Mouse (Mus musculus) C2C12 (cell line): ENCODE measurements around the gene Zc3hav1.

ENCODE experiments used
- CTCF ChIP-seq: IDR thresholded peaks from one replicate; pipeline ENCODE4 v1.5.1; 2011; ENCODE audit not compliant: control insufficient read depth, insufficient read depth, insufficient read length
- MAX ChIP-seq: IDR thresholded peaks from one replicate; pipeline ENCODE4 v1.6.1; 2011; ENCODE audit warnings: mild to moderate bottlenecking, control low read depth
- MYOD1 ChIP-seq: IDR thresholded peaks from one replicate; pipeline ENCODE4 v1.6.1; 2011; ENCODE audit warnings: low read depth; ENCODE audit not compliant: control insufficient read depth, insufficient read length
- MYOG ChIP-seq: IDR thresholded peaks from one replicate; pipeline ENCODE4 v1.6.1; 2011; ENCODE audit not compliant: control insufficient read depth, insufficient read length; ENCODE audit errors: extremely low read depth
- USF1 ChIP-seq: IDR thresholded peaks from one replicate; pipeline ENCODE4 v1.6.1; 2011; ENCODE audit warnings: low read depth, mild to moderate bottlenecking, control low read depth, moderate library complexity

GRCm38 (mm10) chr6:38256793-38257192, 97.6 kb downstream of the Zc3hav1 start:
- TF ChIP-seq MYOD1 (no peak), CTCF (no peak), USF1 (no peak), MYOG (no peak), MAX (no peak)
